Mouse (Mus musculus) Muller cell, postnatal 12 days (primary cell): ENCODE measurements at regions not wholly inside any gene's neighbourhood (a gene's known extent, or its start where the extent isn't known, plus 50 kb on each side); places are given as distances from the start of the nearest gene placed in this dataset.

Source experiments
- DNase-seq: peaks from one replicate; pipeline ENCODE4 v3.0.0-alpha.2; 2015; ENCODE audit errors: inconsistent ontology term

DNA sequence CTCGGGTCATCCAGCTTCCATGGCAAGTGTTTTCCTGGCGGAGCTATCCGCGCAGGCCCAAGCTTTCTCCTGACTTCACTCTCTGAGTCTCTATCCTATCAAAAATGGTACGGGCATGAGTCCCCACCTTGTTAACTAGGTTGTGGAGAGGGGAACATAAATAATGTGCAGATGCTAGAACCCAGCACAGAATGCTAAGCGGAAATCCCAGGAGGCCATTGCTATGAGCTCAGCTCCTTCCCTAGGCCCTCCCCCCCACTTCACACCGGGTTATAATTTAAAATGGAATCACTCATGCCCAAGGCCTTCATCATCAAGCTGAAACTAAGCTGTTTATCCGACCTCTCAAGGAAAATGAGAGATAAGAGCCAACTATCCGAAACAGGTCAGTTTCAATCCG lies 60.4 kb upstream of the Cd83 start:
- no peak for DNase-seq

DNA sequence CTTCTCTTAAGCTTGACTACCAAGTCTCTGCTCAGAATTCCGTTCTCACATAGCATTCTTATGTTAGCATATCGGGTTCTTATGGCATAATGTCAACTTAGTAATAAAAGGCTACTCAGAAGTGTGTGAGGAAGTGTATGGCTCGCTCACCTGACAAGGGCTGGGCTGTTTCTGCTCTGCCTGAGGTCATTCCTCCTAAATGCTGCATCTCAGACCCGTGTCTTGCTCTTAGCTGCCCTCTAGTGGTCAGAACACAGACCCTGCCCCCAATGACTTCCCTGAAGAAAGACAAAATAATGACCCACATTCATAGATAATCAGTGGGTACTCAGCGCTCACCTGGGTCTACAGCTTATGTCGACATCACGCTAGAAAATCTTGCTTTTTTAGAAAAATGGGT lies 58.9 kb upstream of the Cd83 start:
- peak; percentile 36 for DNase-seq

DNA sequence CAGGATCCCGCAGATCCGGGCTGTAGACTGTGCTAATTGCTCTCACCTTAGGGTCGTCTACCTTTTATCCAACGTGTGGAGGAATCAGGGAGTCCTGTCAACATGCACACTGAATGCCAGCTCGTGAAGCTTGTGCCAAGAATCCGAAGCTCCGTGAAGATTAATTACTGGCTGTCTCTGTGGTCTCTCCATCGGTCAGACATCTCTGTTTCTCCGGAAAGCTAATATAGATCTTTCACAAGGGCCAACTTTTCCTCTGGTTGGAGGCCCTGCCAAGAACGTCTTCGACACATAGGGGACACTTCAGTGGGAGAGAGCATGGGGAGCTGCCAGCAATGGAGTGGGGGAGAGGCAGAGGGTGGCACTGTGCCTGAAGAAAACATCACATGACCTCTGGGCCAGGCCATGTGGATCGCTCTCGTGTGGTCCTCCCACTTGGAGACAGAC lies 57.7 kb upstream of the Cd83 start:
- DNase-seq = no peak

DNA sequence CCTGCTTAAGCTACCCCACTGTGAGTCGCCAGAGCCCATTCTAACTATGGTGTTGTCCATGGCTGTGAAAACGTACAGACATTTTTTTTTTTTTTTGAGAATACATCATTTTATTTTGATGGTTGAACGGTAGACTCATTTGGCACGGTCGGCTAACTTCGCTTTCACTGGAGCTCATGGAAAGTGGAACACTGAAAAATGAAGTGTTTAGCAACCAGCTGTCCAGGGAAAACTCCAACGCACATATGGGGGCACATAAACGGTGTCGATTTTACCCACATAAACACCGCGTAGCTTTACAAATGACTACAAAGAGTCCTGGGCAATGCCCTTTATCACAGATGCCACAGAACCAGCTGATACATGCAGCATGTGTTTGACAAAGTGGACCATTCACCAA lies 55.0 kb upstream of the Cd83 start:
- DNase-seq = no peak

DNA sequence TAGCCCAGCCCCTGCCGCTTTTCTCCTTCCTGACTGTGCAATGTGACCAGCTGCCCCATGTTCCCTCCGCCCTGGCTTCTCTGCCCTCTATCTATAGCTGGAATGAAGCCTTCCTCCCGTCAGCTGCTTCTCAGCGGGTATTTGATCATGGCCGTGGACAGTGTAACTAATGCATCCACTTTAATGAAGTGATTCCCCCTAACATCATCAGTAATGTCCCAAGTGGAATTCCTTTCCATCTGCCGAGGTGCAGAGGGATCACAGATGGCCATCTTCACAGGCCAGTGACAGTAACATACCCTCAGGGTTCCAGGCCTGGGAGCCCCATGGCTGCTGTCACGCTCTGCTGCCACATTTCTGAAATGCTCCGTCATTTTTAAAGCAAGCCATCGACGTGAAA lies 51.5 kb upstream of the Cd83 start:
- no peak for DNase-seq

DNA sequence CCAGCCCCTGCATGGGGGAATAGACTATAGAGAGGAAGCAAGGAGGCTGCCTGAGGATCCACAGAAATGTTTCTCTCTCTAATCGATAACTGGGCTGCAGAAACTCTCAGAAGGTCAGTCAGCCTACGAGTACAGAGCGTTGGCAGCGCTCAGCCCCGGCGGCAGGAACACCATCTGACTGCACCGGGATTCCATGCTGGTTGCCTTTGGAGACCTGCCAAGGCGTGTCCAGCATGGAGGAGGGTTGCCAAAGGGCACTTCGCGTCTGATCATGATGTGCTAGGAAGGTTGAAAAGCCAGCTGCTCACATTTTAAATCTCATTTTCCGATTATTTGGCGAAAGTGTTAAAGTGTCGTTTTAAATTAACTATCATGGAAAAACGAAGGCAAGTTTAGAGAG lies 49.9 kb upstream of the Cd83 start:
- peak; percentile 54 for DNase-seq
